Mouse (Mus musculus) mature B cell (primary cell): Measurements from ENCODE around the gene Sspo.

Source experiments
- in situ Hi-C: fragments of 300-500 bp; cut with MboI; formaldehyde crosslinking; loops from 2 replicates; pipeline ENCODE4 v1.14.3; 2019

Gene Sspo

DNA sequence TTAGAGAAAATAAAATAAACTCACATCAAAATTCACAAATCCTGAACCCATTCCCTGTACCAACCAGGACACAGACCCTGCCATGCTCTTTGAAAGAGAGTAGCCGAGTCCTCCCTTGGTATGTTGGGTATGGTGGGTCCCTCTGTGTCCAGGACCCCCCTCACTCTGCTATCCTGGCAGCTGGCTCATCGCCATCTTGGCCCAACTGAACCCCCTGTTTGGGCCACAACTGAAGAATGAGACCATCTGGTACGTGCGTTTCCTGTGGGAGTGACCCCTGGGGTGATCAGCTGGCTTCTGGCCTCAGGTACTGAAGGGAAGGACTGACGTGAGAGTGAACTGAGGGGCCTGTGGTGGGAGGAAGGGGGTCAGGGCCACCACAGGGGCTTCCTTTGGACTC is 91.8 kb downstream of the Sspo start:
- in situ Hi-C loops: no loop called here

GRCm38 (mm10) chr6:48540721-48541120 is 92.7 kb downstream of the Sspo start:
- in situ Hi-C loops: no loop called here

DNA sequence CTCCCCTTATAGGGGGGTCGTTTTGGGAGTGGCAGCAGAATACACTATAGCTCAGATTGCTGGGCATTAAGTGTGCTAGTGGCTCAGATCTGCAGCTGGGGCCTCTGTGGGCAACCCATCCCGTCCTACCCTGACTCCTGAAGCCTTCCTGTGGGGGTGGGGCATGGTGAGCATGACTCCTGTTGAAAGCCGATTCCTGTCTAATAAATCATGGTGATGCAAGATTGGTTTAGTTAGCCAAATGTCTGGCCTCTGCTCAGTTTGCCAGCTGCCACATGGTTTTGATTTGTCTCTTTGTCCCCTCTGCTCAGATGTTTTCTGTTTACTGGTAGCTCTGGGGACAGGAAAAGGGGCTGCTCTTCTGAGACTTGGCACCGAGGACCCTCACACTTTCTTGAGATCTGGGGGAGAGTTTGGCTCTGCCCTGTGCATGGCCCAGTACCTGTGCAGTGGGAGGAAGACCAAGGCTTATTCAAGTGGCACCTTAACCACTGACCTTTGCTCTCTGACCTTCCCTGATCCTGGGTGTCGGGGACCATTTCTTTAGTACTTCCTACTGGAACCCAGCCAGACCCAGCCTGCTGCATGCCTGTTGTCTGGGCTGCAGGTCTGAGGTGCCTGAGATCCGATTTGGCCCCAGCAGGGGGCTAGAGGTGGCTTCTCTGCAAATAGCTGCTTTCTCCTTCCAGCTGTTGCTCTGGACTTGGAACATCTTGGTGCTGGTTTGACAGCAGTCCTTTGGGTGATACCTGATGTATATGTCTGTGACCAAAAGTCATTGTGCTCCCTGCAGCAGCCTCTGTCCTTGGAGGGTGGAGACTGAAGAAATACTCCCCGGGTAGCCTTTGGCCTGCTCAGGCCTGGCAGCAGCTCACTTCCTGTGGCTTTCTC is 93.8 kb downstream of the Sspo start:
- in situ Hi-C loops: no loop called here

DNA sequence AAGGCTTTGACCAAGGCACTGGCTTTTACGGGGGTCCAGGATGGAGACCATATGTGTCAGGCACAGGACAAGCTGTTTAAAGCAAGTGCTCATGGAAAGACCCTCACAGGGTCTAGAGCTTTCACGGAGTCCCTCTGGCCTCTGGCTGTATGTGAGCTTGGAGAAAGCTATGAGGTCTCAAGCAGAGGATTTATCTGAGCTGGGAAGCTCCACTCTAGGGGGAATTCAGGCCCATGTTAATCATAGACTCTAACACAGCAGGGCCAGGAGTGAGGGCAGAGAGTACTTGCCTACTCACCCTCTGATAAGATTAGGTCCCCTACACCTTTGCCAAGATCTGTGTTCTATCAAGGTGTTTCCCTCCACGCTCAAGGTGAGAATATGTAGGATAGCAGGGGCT is 94.6 kb downstream of the Sspo start:
- in situ Hi-C loops: no loop called here

GRCm38 (mm10) chr6:48545251-48545650 is 97.2 kb downstream of the Sspo start:
- in situ Hi-C loops: no loop called here

- in situ Hi-C loops: no loop called here
Observed at GRCm38 (mm10) chr6:48546271-48546670, 98.2 kb downstream of the Sspo start.

DNA sequence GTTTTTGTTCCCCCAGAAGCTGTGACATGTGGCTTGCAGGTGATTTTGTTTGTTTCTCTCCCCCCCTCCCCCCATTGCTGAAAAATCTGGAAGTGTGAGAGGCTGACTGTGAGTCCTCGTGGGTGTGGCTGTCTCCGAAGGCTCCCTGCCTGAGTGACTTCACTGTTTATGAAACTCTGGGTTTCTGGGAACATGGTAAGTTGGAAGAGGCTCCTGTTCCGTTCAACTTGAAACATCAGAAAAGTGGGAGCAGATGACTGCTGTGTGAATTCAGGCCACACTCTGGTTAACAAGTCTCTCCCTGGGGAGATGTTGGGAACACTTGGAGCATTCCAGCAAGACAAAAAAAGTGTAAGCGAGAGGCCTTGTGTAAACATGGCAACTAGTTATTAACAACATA is 98.8 kb downstream of the Sspo start:
- in situ Hi-C loops: no loop called here

DNA sequence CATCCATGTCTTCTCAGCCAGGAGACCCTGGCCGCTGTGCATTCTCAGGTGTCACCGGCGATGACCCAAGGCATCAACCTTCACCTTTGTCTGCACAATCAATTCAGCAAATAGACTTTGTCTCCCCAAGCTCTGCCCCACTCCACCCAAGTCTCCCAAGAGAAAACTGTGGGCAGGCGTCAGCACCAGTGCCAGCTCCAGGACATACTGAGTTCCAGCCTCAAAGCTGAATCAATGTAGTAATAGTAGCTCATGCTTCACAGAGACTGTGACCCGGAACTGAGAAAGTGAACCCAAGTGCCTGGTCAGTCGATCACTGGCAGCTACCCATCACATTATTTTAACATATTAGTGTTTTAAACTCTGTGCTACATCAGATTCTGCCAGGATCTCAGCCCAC is 100.3 kb downstream of the Sspo start:
- in situ Hi-C loops: no loop called here
